Mouse (Mus musculus) brown adipose tissue, adult 24 weeks (tissue): ENCODE measurements at regions not wholly inside any gene's neighbourhood (a gene's known extent, or its start where the extent isn't known, plus 50 kb on each side); places are given as distances from the start of the nearest gene placed in this dataset.

Experiments used
- H3K27ac ChIP-seq: fragments of 200-500 bp; replicated peaks from 2 replicates; pipeline ENCODE4 v1.5.1; 2012; ENCODE audit warnings: low read depth, mild to moderate bottlenecking, low read length
- H3K4me1 ChIP-seq: fragments of 200-500 bp; 2 replicates; pipeline ENCODE4 v1.6.1; 2012; ENCODE audit warnings: low read length, mixed read lengths; ENCODE audit not compliant: control insufficient read depth, insufficient read depth, insufficient read length
- H3K4me3 ChIP-seq: fragments of 200-500 bp; 2 replicates; pipeline ENCODE4 v1.5.1; 2012; ENCODE audit warnings: low read depth, mild to moderate bottlenecking, low read length, moderate library complexity; ENCODE audit not compliant: insufficient read depth

DNA sequence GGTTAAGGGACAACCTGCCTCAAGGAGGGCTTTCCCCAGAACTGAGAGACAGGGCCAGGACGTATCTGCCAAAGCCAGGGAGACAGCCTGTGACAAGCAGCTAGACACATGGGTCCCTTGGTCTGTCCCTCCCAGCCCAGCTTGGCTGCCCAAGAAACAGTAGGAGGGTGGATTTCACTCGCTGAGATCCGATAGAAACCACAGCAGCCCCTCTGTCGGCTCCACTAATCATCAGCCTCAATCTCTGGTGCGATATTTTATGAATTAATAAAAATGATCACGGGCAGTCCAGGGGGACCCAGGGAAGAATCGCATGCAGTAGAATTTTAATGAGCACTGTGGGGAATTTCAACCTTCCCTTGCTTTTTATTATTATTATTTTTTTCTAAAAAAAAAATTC is 261.0 kb upstream of the Tle3 start:
- no peak overlapping the region for H3K27ac ChIP-seq

GRCm38 (mm10) chr9:61111733-61112415 is 260.3 kb upstream of the Tle3 start:
- Histone ChIP-seq H3K27ac (no peak overlapping the region), H3K4me1 (no peaks in the 10 kb centered on the region), H3K4me3 (no peak overlapping the region)

More for the DNA sequence above, 261.0 kb upstream of the Tle3 start:
- H3K4me1 ChIP-seq = no peaks in the 10 kb centered on the region
- H3K4me3 ChIP-seq = no peak overlapping the region

- Histone ChIP-seq H3K4me3 (no peak overlapping the region), H3K4me1 (peaks cover 3% of the 10 kb centered on the region; the same call in 1 of the 2 replicates), H3K27ac (no peak overlapping the region)
Observed at GRCm38 (mm10) chr9:61119252-61119651, 252.9 kb upstream of the Tle3 start.

DNA sequence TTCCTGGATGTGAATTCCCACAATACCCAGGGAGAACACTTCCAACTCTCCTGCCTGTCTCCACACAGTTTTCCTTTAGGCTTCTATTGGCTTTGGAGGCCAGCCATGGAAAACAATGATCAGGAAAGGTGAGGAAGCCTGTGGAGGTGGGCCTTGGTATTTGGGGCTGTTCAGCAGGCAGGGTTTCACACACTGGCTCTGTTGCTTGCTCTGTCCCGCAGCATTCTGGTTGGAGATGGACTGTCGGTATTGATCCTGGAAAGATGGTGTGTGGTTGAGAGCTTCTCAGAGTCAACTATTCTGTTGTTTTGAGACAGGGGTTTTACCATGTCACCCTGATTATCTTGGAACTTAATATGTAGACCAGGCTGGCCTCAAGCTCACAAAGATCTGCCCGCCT is 251.6 kb upstream of the Tle3 start:
- Histone ChIP-seq H3K4me3 (no peak overlapping the region), H3K27ac (0 out of 2 replicates have a peak overlapping the region, but pooled peaks have one; percentile 0), H3K4me1 (peaks cover 3% of the 10 kb centered on the region; the same call in 1 of the 2 replicates)

GRCm38 (mm10) chr9:61120931-61121391 is 251.2 kb upstream of the Tle3 start:
- Histone ChIP-seq H3K4me1 (peaks cover 3% of the 10 kb centered on the region; the same call in 1 of the 2 replicates), H3K4me3 (peak overlapping the region; percentile 9; the same call in 1 of the 2 replicates), H3K27ac (peak overlapping the region; percentile 78)

DNA sequence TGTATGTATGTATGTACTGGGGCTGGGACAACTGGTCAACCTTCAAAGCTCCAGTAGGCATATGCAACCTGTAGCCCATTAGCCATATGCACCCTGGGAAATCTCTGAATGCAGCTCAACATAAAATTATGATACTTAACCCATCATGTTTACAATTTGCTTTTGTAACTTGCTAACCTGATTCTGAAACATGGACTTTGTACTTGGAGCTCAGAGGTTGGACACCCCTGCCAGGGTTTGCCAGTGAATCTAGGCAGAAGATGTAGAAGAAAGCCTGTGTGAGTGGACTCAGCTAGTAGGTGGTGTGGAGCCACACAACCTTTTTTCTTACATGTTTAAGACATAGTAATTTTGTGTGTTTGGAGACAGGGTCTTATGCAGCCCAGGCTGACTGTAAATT is 248.7 kb upstream of the Tle3 start:
- Histone ChIP-seq H3K27ac (no peak overlapping the region), H3K4me3 (no peak overlapping the region), H3K4me1 (peaks cover 3% of the 10 kb centered on the region; the same call in 1 of the 2 replicates)

- no peak overlapping the region for H3K4me3 ChIP-seq
- no peaks in the 10 kb centered on the region for H3K4me1 ChIP-seq
- no peak overlapping the region for H3K27ac ChIP-seq
Observed at GRCm38 (mm10) chr9:61125769-61126168, 246.4 kb upstream of the Tle3 start.

GRCm38 (mm10) chr9:61128077-61128476 is 244.1 kb upstream of the Tle3 start:
- Histone ChIP-seq H3K27ac (no peak overlapping the region), H3K4me1 (no peaks in the 10 kb centered on the region)

DNA sequence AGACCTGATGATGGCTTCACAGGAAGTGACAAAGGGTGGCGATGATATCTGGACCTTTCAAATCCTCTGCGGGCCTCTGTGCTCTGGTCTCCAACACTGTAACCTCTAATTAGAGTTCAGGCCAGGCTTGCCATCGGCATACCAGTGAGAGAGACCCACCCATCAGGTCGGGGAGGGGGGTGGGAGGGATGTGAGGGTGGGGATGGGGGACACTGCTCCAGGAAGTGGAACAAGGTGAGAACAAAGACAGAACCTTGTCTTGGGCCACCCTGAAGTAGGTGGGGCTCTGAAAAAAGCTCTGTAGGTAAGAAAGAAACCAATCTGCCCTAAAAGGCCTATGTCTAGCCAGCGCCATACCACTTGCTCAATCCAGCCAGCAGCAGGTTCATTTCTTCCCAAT is 243.0 kb upstream of the Tle3 start:
- H3K4me3 ChIP-seq = no peak overlapping the region
- no peaks in the 10 kb centered on the region for H3K4me1 ChIP-seq

More at GRCm38 (mm10) chr9:61128077-61128476, 244.1 kb upstream of the Tle3 start:
- no peak overlapping the region for H3K4me3 ChIP-seq

DNA sequence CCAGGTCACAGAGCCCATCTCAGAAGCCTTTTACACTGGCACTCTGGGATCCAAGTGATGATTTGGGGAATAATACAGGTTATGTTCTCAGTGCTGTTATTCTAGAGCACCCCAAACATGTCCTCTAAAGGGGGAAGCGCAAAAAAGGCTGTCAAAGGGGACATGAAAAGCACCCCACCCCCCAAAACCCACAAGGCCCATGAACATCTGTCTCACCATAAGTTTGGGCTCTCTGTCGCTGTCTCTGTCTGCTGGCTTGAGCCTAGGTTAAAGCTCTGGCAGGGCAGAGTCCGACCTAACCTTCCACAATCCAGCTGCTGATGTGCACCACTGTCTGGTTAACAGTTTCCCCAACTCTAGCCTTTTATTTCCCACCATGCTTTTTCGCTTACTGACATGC is 241.3 kb upstream of the Tle3 start:
- H3K27ac ChIP-seq = no peak overlapping the region
- peaks cover 3% of the 10 kb centered on the region; the same call in 1 of the 2 replicates for H3K4me1 ChIP-seq
- no peak overlapping the region for H3K4me3 ChIP-seq

More for the DNA sequence above, 243.0 kb upstream of the Tle3 start:
- no peak overlapping the region for H3K27ac ChIP-seq

- Histone ChIP-seq H3K4me3 (no peak overlapping the region), H3K4me1 (peaks cover 3% of the 10 kb centered on the region; the same call in 1 of the 2 replicates), H3K27ac (no peak overlapping the region)
Observed at GRCm38 (mm10) chr9:61135263-61135882, 236.8 kb upstream of the Tle3 start.

GRCm38 (mm10) chr9:61135917-61136316 is 236.2 kb upstream of the Tle3 start:
- no peak overlapping the region for H3K27ac ChIP-seq
- H3K4me1 ChIP-seq = peaks cover 3% of the 10 kb centered on the region; the same call in 1 of the 2 replicates
- H3K4me3 ChIP-seq = no peak overlapping the region

DNA sequence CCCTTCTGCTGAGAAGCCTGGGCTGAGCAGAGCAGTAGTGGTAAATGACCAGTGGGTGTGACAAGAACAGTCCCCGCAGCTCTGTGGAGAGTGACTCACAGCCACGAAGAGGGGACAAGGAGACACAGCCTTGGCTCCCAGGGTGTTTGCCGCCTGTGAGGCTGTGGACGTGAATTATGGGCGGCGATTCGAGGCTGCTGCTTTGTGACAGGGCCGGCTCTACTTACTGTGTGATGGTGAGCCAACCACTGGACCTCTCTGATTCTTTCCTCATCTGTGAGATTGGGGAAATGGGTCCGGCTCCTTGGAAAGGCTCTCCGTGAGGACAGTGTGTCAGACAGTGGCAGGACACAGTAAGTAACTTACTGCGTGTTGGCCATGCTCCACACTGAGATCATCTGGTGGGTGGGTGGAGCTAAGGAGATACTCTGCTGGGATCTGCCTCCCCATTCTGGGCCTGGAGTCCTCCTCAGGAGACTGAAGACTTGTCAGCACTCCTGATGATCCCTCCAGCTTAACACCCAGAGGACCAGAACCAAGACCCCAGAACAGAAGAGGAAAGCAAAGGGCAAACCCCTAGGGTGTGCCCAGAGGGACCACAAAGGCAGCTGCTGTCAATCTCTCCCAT is 233.3 kb upstream of the Tle3 start:
- Histone ChIP-seq H3K4me3 (no peak overlapping the region), H3K4me1 (peaks cover 3% of the 10 kb centered on the region; the same call in 1 of the 2 replicates), H3K27ac (no peak overlapping the region)

GRCm38 (mm10) chr9:61143101-61143500 is 229.1 kb upstream of the Tle3 start:
- no peak overlapping the region for H3K4me3 ChIP-seq
- H3K4me1 ChIP-seq = no peaks in the 10 kb centered on the region
- no peak overlapping the region for H3K27ac ChIP-seq

- no peak overlapping the region for H3K4me3 ChIP-seq
- no peak overlapping the region for H3K27ac ChIP-seq
- no peaks in the 10 kb centered on the region for H3K4me1 ChIP-seq
Observed at GRCm38 (mm10) chr9:61144685-61145318, 227.4 kb upstream of the Tle3 start.
